Mouse (Mus musculus): ENCODE measurements around the gene Cd101. TPM values are rescaled to one million over a fixed set of nuclear protein-coding genes. Genes with fewer than 3 reads are reported as not detected.

Cd101 gene
- polyA plus RNA-seq, 1 experiment from 2014 or later, result not detected

- Histone ChIP-seq H3K4me1 (ENCODE audit: control insufficient read depth, insufficient read depth, low read length) (no peaks in the 10 kb centered on the region), H3K36me3 (ENCODE audit: control insufficient read depth, insufficient read depth, low read length) (peaks cover 5% of the 10 kb centered on the region; the same call in 1 of the 2 replicates), H3K4me3 (ENCODE audit: low read depth, low read length) (no peak overlapping the region), H3K27ac (ENCODE audit: low read length) (no peak overlapping the region), H3K27me3 (ENCODE audit: control insufficient read depth, insufficient read depth, low read depth, low read length) (no peaks in the 10 kb centered on the region), H3K9me3 (replicated peaks; ENCODE audit: control insufficient read depth, low read length, poor library complexity, severe bottlenecking) (no peaks in the 10 kb centered on the region), H3K9ac (ENCODE audit: low read depth, low read length) (no peak overlapping the region), H3K4me2 (ENCODE audit: low read length) (no peak overlapping the region)
- WGBS, result 74% methylated on average over 2 of the region's 2 CpGs
- ATAC-seq, result no peak
Observed at GRCm38 (mm10) chr3:101048781-101049180, 19.4 kb upstream of the Cd101 start.

DNA sequence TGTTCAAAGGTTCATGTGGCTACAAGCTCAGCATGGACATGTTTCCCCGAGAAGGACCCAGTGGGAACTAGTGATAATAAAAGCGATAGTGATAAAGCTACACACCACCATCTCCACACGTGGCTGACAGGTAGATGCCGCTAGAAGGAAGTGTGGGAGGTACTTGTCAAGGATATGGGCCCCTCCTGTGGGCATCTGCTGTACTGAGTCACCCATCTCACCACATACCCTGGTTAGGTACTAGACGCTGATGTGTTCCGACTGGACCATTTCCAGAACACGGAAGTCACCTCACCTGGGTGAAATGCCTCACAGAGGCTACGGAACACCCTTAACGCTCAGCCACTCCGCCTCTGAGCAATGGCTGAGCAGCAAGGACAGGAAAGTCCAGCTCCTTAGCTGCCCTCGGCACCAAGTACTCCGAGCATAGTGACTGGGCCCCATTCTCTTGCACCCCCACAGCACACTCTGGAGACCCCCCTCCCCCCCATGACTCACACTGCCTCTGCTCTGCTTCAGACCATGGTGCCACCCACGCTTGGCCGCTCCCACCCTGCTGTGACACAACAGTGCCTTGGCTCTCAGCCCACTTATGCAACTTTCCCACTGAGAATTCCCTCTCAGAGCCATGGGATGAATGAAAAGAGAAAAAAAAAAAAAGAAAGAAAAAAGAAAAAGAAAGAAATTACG lies 18.4 kb upstream of the Cd101 start:
- Histone ChIP-seq H3K4me1 (ENCODE audit: control insufficient read depth, insufficient read depth, low read length) (no peaks in the 10 kb centered on the region), H3K36me3 (ENCODE audit: control insufficient read depth, insufficient read depth, low read length) (peaks cover 5% of the 10 kb centered on the region; the same call in 1 of the 2 replicates), H3K27me3 (ENCODE audit: control insufficient read depth, insufficient read depth, low read depth, low read length) (no peaks in the 10 kb centered on the region), H3K9ac (ENCODE audit: low read depth, low read length) (no peak overlapping the region), H3K27ac (ENCODE audit: low read length) (no peak overlapping the region), H3K4me2 (ENCODE audit: low read length) (no peak overlapping the region), H3K4me3 (ENCODE audit: low read depth, low read length) (no peak overlapping the region), H3K9me3 (replicated peaks; ENCODE audit: control insufficient read depth, low read length, poor library complexity, severe bottlenecking) (no peaks in the 10 kb centered on the region)
- ATAC-seq, result no peak
- WGBS, result 76% methylated on average over 15 of the region's 15 CpGs

DNA sequence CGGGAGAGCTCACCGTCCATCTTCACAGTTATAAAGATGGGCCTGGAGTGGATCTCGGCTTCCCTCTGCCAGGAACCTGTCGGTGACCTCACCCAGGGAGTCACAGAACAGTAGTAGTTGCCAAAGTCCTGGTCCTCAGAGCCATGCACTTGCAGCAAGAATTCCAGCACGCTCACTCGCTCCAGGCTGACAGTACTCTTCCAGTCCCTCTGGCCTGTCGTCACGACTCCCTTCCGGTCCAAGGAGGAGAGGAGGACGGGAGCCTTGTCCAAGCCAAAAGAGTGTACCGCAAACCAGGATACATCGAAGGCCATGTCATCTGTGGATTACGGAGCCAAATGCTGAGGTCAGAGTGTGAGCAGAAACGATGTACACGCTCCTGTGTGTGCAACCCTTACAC lies 16.1 kb upstream of the Cd101 start:
- WGBS, result 96% methylated on average over 15 of the region's 15 CpGs
- Histone ChIP-seq H3K27me3 (ENCODE audit: control insufficient read depth, insufficient read depth, low read depth, low read length) (no peaks in the 10 kb centered on the region), H3K27ac (ENCODE audit: low read length) (no peak overlapping the region), H3K4me1 (ENCODE audit: control insufficient read depth, insufficient read depth, low read length) (peaks cover 6% of the 10 kb centered on the region; the same call in 1 of the 2 replicates), H3K9me3 (replicated peaks; ENCODE audit: control insufficient read depth, low read length, poor library complexity, severe bottlenecking) (no peaks in the 10 kb centered on the region), H3K4me3 (ENCODE audit: low read depth, low read length) (no peak overlapping the region), H3K4me2 (ENCODE audit: low read length) (no peak overlapping the region), H3K9ac (ENCODE audit: low read depth, low read length) (no peak overlapping the region), H3K36me3 (ENCODE audit: control insufficient read depth, insufficient read depth, low read length) (peaks cover 8% of the 10 kb centered on the region)
- ATAC-seq, result no peak

DNA sequence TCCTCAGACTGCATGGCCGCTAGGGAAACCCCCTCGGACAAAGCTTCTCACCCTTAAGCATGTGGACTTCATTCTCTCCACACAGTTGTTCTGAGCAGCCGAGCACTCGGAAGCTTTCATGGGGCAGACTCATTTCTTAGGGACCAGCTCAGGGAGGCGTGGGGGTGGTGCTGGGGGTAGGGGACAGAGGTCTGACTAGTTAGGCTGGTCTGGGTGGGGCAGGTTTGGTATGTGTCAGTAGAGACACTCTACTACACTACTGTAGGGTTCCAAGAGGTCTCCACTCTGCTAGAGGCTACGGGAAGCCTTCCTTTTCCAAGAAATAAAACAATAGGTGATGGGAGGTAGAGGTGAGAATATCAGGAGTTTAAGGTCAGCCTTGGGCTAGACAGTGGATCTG lies 15.3 kb upstream of the Cd101 start:
- Histone ChIP-seq H3K9me3 (replicated peaks; ENCODE audit: control insufficient read depth, low read length, poor library complexity, severe bottlenecking) (no peaks in the 10 kb centered on the region), H3K4me1 (ENCODE audit: control insufficient read depth, insufficient read depth, low read length) (peaks cover 6% of the 10 kb centered on the region; the same call in 1 of the 2 replicates), H3K27me3 (ENCODE audit: control insufficient read depth, insufficient read depth, low read depth, low read length) (no peaks in the 10 kb centered on the region), H3K9ac (ENCODE audit: low read depth, low read length) (no peak overlapping the region), H3K4me3 (ENCODE audit: low read depth, low read length) (no peak overlapping the region), H3K27ac (ENCODE audit: low read length) (no peak overlapping the region), H3K4me2 (ENCODE audit: low read length) (no peak overlapping the region), H3K36me3 (ENCODE audit: control insufficient read depth, insufficient read depth, low read length) (peaks cover 9% of the 10 kb centered on the region)
- no peak for ATAC-seq
- WGBS, result 88% methylated on average over 6 of the region's 6 CpGs

- ATAC-seq, result no peak
- WGBS, result 43% methylated on average over 7 of the region's 7 CpGs
- Histone ChIP-seq H3K27ac (ENCODE audit: low read length) (no peak overlapping the region), H3K4me1 (ENCODE audit: control insufficient read depth, insufficient read depth, low read length) (peaks cover 6% of the 10 kb centered on the region; the same call in 1 of the 2 replicates), H3K4me2 (ENCODE audit: low read length) (no peak overlapping the region), H3K4me3 (ENCODE audit: low read depth, low read length) (no peak overlapping the region), H3K9ac (ENCODE audit: low read depth, low read length) (no peak overlapping the region), H3K36me3 (ENCODE audit: control insufficient read depth, insufficient read depth, low read length) (peaks cover 9% of the 10 kb centered on the region), H3K9me3 (replicated peaks; ENCODE audit: control insufficient read depth, low read length, poor library complexity, severe bottlenecking) (no peaks in the 10 kb centered on the region), H3K27me3 (ENCODE audit: control insufficient read depth, insufficient read depth, low read depth, low read length) (no peaks in the 10 kb centered on the region)
Observed at GRCm38 (mm10) chr3:101041997-101042396, 12.6 kb upstream of the Cd101 start.

DNA sequence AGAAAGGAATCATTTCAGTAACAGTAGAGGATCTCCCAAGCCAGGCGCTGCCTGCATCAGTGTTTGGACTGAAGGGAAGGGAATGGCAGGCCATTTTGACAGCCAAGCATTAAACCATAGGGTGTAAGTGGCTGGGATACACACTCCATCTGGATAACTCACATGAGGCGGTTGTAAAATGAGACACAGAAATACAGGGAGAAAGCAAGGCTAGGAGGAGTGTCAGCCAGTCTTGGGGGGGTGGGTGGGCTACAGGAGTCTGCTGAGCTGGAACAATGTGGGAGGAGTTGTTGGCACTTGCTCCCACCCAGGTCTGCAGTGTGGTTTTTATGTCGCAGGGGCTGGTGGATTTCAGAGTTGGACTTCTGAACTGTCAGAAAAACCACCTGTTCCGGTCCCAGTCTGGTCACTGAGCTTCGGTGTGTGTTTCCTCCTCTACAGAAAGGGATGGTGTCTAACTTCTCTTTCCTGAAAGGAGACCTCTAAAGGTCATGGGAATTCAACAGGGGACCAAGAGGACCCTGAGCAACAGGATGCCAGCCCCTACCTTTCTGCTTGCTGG lies 8.7 kb upstream of the Cd101 start:
- no peaks in the 10 kb centered on the region for H3K9me3 ChIP-seq (replicated peaks; ENCODE audit: control insufficient read depth, low read length, poor library complexity, severe bottlenecking)
- peaks cover 6% of the 10 kb centered on the region; the same call in 1 of the 2 replicates for H3K4me1 ChIP-seq (ENCODE audit: control insufficient read depth, insufficient read depth, low read length)
- H3K27ac ChIP-seq (ENCODE audit: low read length), result no peak overlapping the region
- H3K4me3 ChIP-seq (ENCODE audit: low read depth, low read length), result no peak overlapping the region
- 83% methylated on average over 5 of the region's 5 CpGs for WGBS
- no peak for ATAC-seq
- no peaks in the 10 kb centered on the region for H3K27me3 ChIP-seq (ENCODE audit: control insufficient read depth, insufficient read depth, low read depth, low read length)
- no peak overlapping the region for H3K9ac ChIP-seq (ENCODE audit: low read depth, low read length)
- peaks cover 4% of the 10 kb centered on the region; the same call in 1 of the 2 replicates for H3K36me3 ChIP-seq (ENCODE audit: control insufficient read depth, insufficient read depth, low read length)
- no peak overlapping the region for H3K4me2 ChIP-seq (ENCODE audit: low read length)

DNA sequence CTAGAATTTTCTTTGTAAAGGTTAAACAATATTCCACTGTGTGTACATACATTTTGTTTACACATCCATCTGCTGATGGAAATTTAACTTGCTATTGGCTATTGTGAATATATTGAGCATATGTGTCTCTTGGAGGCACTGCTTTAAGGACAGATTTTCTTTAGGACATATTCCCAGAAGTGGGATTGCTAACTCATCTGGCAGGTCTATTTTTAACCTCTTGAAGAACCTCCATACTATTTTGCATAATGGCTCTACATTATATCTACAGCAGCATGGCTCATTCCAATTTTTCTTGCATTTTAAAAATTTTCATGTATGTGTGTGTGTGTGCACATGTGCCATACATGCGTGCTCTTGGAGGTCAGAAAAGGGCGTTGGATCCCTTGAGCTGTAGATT lies 6.6 kb upstream of the Cd101 start:
- peaks cover 2% of the 10 kb centered on the region; the same call in 1 of the 2 replicates for H3K36me3 ChIP-seq (ENCODE audit: control insufficient read depth, insufficient read depth, low read length)
- no peak for ATAC-seq

DNA sequence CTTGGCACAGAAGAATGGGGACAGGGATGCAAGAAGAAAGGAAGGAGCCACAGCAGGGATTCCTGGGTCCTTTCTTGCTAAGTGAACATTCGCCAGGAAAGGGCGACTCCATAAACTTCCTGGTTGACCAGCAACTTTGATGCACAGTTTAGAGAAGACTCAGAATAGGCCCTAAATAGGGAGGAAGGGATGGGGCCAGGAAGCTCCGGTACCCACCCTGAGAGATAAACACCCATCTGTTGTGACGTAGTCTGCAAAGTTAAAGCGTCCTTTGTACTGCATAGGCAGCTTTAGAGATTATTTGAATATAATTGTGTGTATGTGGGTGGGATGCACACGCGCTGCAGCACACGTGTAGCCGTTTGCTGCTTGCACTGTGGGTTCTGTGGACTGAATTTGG lies 5.2 kb upstream of the Cd101 start:
- H3K4me3 ChIP-seq (ENCODE audit: low read depth, low read length), result no peak overlapping the region
- no peaks in the 10 kb centered on the region for H3K9me3 ChIP-seq (replicated peaks; ENCODE audit: control insufficient read depth, low read length, poor library complexity, severe bottlenecking)
- no peak overlapping the region for H3K9ac ChIP-seq (ENCODE audit: low read depth, low read length)
- H3K4me1 ChIP-seq (ENCODE audit: control insufficient read depth, insufficient read depth, low read length), result no peaks in the 10 kb centered on the region
- no peak for ATAC-seq
- no peak overlapping the region for H3K27ac ChIP-seq (ENCODE audit: low read length)
- 89% methylated on average over 9 of the region's 9 CpGs for WGBS
- H3K27me3 ChIP-seq (ENCODE audit: control insufficient read depth, insufficient read depth, low read depth, low read length), result no peaks in the 10 kb centered on the region
- no peak overlapping the region for H3K4me2 ChIP-seq (ENCODE audit: low read length)
- H3K36me3 ChIP-seq (ENCODE audit: control insufficient read depth, insufficient read depth, low read length), result no peaks in the 10 kb centered on the region

More for the DNA sequence above, 6.6 kb upstream of the Cd101 start:
- Histone ChIP-seq H3K4me1 (ENCODE audit: control insufficient read depth, insufficient read depth, low read length) (no peaks in the 10 kb centered on the region), H3K27me3 (ENCODE audit: control insufficient read depth, insufficient read depth, low read depth, low read length) (no peaks in the 10 kb centered on the region), H3K9ac (ENCODE audit: low read depth, low read length) (no peak overlapping the region), H3K4me3 (ENCODE audit: low read depth, low read length) (no peak overlapping the region), H3K9me3 (replicated peaks; ENCODE audit: control insufficient read depth, low read length, poor library complexity, severe bottlenecking) (no peaks in the 10 kb centered on the region), H3K4me2 (ENCODE audit: low read length) (no peak overlapping the region), H3K27ac (ENCODE audit: low read length) (no peak overlapping the region)
- 91% methylated on average over 2 of the region's 2 CpGs for WGBS

DNA sequence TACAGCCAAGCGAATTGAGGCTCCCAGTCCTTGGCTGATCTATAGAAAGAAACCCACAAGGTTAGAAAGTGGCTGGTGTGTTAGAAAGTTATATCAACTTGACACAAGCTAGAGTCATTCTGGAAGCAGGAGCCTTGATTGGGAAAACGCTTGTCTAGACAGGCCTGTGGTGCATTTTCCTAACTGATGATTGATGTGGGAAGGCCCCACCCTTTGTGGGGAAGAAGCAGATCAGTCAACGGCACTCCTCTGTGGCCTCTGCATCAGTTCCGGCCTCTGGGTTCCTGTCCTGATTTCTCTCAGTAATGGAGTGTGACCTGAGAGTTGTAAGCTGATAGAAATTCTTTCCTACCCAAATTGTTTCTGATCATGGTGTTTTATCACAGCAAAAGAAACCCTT lies 4.3 kb upstream of the Cd101 start:
- 77% methylated on average over 4 of the region's 4 CpGs for WGBS

More for the DNA sequence above, 4.3 kb upstream of the Cd101 start:
- Histone ChIP-seq H3K4me2 (ENCODE audit: low read length) (no peak overlapping the region), H3K4me3 (ENCODE audit: low read depth, low read length) (no peak overlapping the region), H3K9ac (ENCODE audit: low read depth, low read length) (no peak overlapping the region), H3K4me1 (ENCODE audit: control insufficient read depth, insufficient read depth, low read length) (no peaks in the 10 kb centered on the region), H3K27ac (ENCODE audit: low read length) (no peak overlapping the region), H3K9me3 (replicated peaks; ENCODE audit: control insufficient read depth, low read length, poor library complexity, severe bottlenecking) (no peaks in the 10 kb centered on the region), H3K36me3 (ENCODE audit: control insufficient read depth, insufficient read depth, low read length) (no peaks in the 10 kb centered on the region), H3K27me3 (ENCODE audit: control insufficient read depth, insufficient read depth, low read depth, low read length) (no peaks in the 10 kb centered on the region)
- no peak for ATAC-seq
